Mouse (Mus musculus): ENCODE results near the gene Slco4c1.

GRCm38 (mm10) chr1:96801595-96801994 lies 70.4 kb downstream of the Slco4c1 start:
- TF ChIP-seq CTCF (conservative IDR thresholded peaks at IDR 0.05; ENCODE audit: insufficient read depth, insufficient read length, low read depth, low read length) (0 out of 2 replicates have a peak, but pooled peaks have one; percentile 5), POLR2A (IDR thresholded peaks at IDR 0.05; ENCODE audit: low read depth, low read length) (no peak)
